Mouse (Mus musculus) MEL (cell line): ENCODE data around the gene Peli2. TPM values are rescaled to one million over a fixed set of nuclear protein-coding genes. Genes with fewer than 3 reads are reported as not detected.

Experiments used
- DNase-seq: peaks from one replicate; pipeline ENCODE4 v3.0.0; 2011; ENCODE audit warnings: low read depth, low spot score
- H3K27ac ChIP-seq: 2 replicates; pipeline ENCODE4 v1.5.1; 2012; ENCODE audit warnings: low read depth, mild to moderate bottlenecking, control low read depth, low read length, moderate library complexity; ENCODE audit not compliant: control insufficient read depth
- H3K27me3 ChIP-seq, 2 experiments: fragments of 150-350 bp in 1 of 2; sonication (generic) in 1 of 2; 2 replicates each; pipeline ENCODE4 v1.6.1; 2012; ENCODE audit warnings: low read length in 2 of 2, mild to moderate bottlenecking in 2 of 2, improper control_type of control experiment in 1 of 2, moderate library complexity in 1 of 2; ENCODE audit not compliant: insufficient read depth in 2 of 2, control insufficient read depth in 1 of 2
- H3K36me3 ChIP-seq, 2 experiments: 2 replicates each; pipeline ENCODE4 v1.6.1; 2012 to 2014; ENCODE audit warnings: low read length in 2 of 2, improper control_type of control experiment in 1 of 2, inconsistent platforms in 1 of 2, mild to moderate bottlenecking in 1 of 2; ENCODE audit not compliant: insufficient read depth in 2 of 2, control insufficient read depth in 1 of 2
- H3K4me1 ChIP-seq, 2 experiments: fragments of 150-350 bp in 1 of 2; sonication (generic) in 1 of 2; 2 replicates each; pipeline ENCODE4 v1.6.1; 2012; ENCODE audit warnings: low read length in 2 of 2, improper control_type of control experiment in 1 of 2, mild to moderate bottlenecking in 1 of 2; ENCODE audit not compliant: insufficient read depth in 2 of 2, control insufficient read depth in 1 of 2
- H3K4me3 ChIP-seq, 2 experiments: fragments of 150-350 bp in 1 of 2; sonication (generic) in 1 of 2; 2 replicates each; pipeline ENCODE4 v1.5.1; 2012; ENCODE audit warnings: low read depth in 2 of 2, low read length in 2 of 2, mild to moderate bottlenecking in 2 of 2, moderate library complexity in 2 of 2, control low read depth in 1 of 2, improper control_type of control experiment in 1 of 2; ENCODE audit not compliant: control insufficient read depth in 1 of 2, insufficient read depth in 1 of 2
- H3K79me2 ChIP-seq: 2 replicates; pipeline ENCODE4 v1.6.1; 2012; ENCODE audit warnings: mild to moderate bottlenecking, low read length, moderate library complexity; ENCODE audit not compliant: control insufficient read depth, poor library complexity, insufficient read depth
- H3K9ac ChIP-seq: 2 replicates; pipeline ENCODE4 v1.6.1; 2012; ENCODE audit warnings: low read depth, mild to moderate bottlenecking, control low read depth, low read length, moderate library complexity; ENCODE audit not compliant: control insufficient read depth, poor library complexity, severe bottlenecking
- H3K9me3 ChIP-seq: fragments of 150-350 bp; sonication (generic); replicated peaks from 2 replicates; pipeline ENCODE4 v1.6.1; 2012; ENCODE audit warnings: mild to moderate bottlenecking, low read length, improper control_type of control experiment, moderate library complexity; ENCODE audit not compliant: insufficient read depth
- CTCF ChIP-seq, 3 experiments: IDR thresholded peaks in 2 of 3; conservative IDR thresholded peaks in 1 of 3; 2 replicates each; pipeline ENCODE4 v1.5.1; 2011 to 2012; ENCODE audit warnings: low read length in 3 of 3, low read depth in 2 of 3, mild to moderate bottlenecking in 2 of 3, improper control_type of control experiment in 1 of 3, inconsistent platforms in 1 of 3, mixed read lengths in 1 of 3, moderate library complexity in 1 of 3; ENCODE audit not compliant: control insufficient read depth in 1 of 3, insufficient read depth in 1 of 3, poor library complexity in 1 of 3, severe bottlenecking in 1 of 3
- E2F4 ChIP-seq: IDR thresholded peaks from 2 replicates; pipeline ENCODE4 v1.6.1; 2011; ENCODE audit warnings: low read depth, low read length, improper control_type of control experiment, borderline replicate concordance
- ELF1 ChIP-seq: IDR thresholded peaks from 2 replicates; pipeline ENCODE4 v1.6.1; 2014; ENCODE audit warnings: low read depth, mild to moderate bottlenecking, inconsistent platforms, low read length, improper control_type of control experiment, moderate library complexity
- GABPA ChIP-seq: IDR thresholded peaks from 2 replicates; pipeline ENCODE4 v1.6.1; 2012; ENCODE audit warnings: low read depth, mild to moderate bottlenecking, inconsistent platforms, low read length, improper control_type of control experiment, moderate library complexity
- JUND ChIP-seq: IDR thresholded peaks from 2 replicates; pipeline ENCODE4 v1.6.1; 2011; ENCODE audit warnings: low read depth, mild to moderate bottlenecking, improper control_type of control experiment, low read length
- MAX ChIP-seq: IDR thresholded peaks from 2 replicates; pipeline ENCODE4 v1.6.1; 2011; ENCODE audit warnings: low read length, improper control_type of control experiment
- MXI1 ChIP-seq: IDR thresholded peaks from 2 replicates; pipeline ENCODE4 v1.6.1; 2011; ENCODE audit warnings: mild to moderate bottlenecking, low read depth, low read length, improper control_type of control experiment
- MYB ChIP-seq: IDR thresholded peaks from 2 replicates; pipeline ENCODE4 v1.6.1; 2011; ENCODE audit warnings: mild to moderate bottlenecking, low read depth, low read length, improper control_type of control experiment
- MYC ChIP-seq: IDR thresholded peaks from 2 replicates; pipeline ENCODE4 v1.6.1; 2011; ENCODE audit warnings: low read depth, mild to moderate bottlenecking, low read length, improper control_type of control experiment, moderate library complexity
- NELFE ChIP-seq: IDR thresholded peaks from 2 replicates; pipeline ENCODE4 v1.6.1; 2011; ENCODE audit warnings: low read depth, low read length, improper control_type of control experiment
- NRF1 ChIP-seq: IDR thresholded peaks from 2 replicates; pipeline ENCODE4 v1.6.1; 2014; ENCODE audit warnings: low read depth, mild to moderate bottlenecking, inconsistent platforms, low read length, improper control_type of control experiment, moderate library complexity; ENCODE audit not compliant: poor library complexity, insufficient read depth, severe bottlenecking
- POLR2A ChIP-seq, 2 experiments: IDR thresholded peaks; 2 replicates each; pipeline ENCODE4 v1.6.1; 2011 to 2012; ENCODE audit warnings: low read length in 2 of 2, mild to moderate bottlenecking in 2 of 2, control low read depth in 1 of 2, improper control_type of control experiment in 1 of 2, low read depth in 1 of 2, moderate library complexity in 1 of 2; ENCODE audit not compliant: control insufficient read depth in 1 of 2, insufficient read depth in 1 of 2, poor library complexity in 1 of 2
- POLR2AphosphoS2 ChIP-seq: IDR thresholded peaks from 2 replicates; pipeline ENCODE4 v1.6.1; 2011; ENCODE audit warnings: low read length, improper control_type of control experiment
- RAD21 ChIP-seq: IDR thresholded peaks from 2 replicates; pipeline ENCODE4 v1.6.1; 2011; ENCODE audit warnings: mild to moderate bottlenecking, low read depth, low read length, improper control_type of control experiment
- RCOR1 ChIP-seq: IDR thresholded peaks from 2 replicates; pipeline ENCODE4 v1.6.1; 2012; ENCODE audit warnings: low read depth, mild to moderate bottlenecking, inconsistent platforms, low read length, improper control_type of control experiment
- SMC3 ChIP-seq: IDR thresholded peaks from 2 replicates; pipeline ENCODE4 v1.6.1; 2011; ENCODE audit warnings: low read depth, low read length, improper control_type of control experiment
- TAL1 ChIP-seq: IDR thresholded peaks from 2 replicates; pipeline ENCODE4 v1.6.1; 2012; ENCODE audit warnings: mild to moderate bottlenecking, inconsistent platforms, low read length, moderate library complexity, mixed read lengths
- UBTF ChIP-seq: IDR thresholded peaks from 2 replicates; pipeline ENCODE4 v1.6.1; 2012; ENCODE audit warnings: low read depth, mild to moderate bottlenecking, inconsistent platforms, low read length, improper control_type of control experiment, moderate library complexity, borderline replicate concordance; ENCODE audit not compliant: insufficient read depth
- ZMIZ1 ChIP-seq: IDR thresholded peaks from 2 replicates; pipeline ENCODE4 v1.6.1; 2012; ENCODE audit warnings: low read depth, mild to moderate bottlenecking, inconsistent platforms, low read length, improper control_type of control experiment, moderate library complexity
- ZNF384 ChIP-seq: IDR thresholded peaks from 2 replicates; pipeline ENCODE4 v1.6.1; 2012; ENCODE audit warnings: low read depth, mild to moderate bottlenecking, inconsistent platforms, low read length, improper control_type of control experiment
- polyA plus RNA-seq, 2 experiments: library from polyadenylated mRNA; stranded (reverse) in 1 of 2; unstranded in 1 of 2; fragments of >175 nt in 1 of 2; fragments of >200 nt in 1 of 2; gene quantifications; 2 replicates each; pipeline versions ENCODE4 v1.2.1 to v1.2.4; 2012; ENCODE audit warnings: low replicate concordance in 2 of 2, low read depth in 1 of 2; ENCODE audit not compliant: insufficient read length in 2 of 2, insufficient read depth in 1 of 2, missing spikeins in 1 of 2
- total RNA-seq: library from RNA; depleted of rRNA; stranded (reverse); fragments of 300-350 nt; gene quantifications from 2 replicates; pipeline ENCODE4 v1.2.3, GENCODE M21; 2012

Peli2 gene
- total and polyA plus RNA-seq, 3 experiments, result not detected

- no peak overlapping the region for H3K4me3 ChIP-seq
- TF ChIP-seq JUND (no peak), TAL1 (no peak), MAX (no peak), ELF1 (no peak), MYC (no peak), RCOR1 (no peak), NELFE (no peak), CTCF (IDR thresholded peaks at IDR 0.05 in 2 of 3, conservative IDR thresholded peaks at IDR 0.05 in 1 of 3; ENCODE audit: control insufficient read depth in 1 of 3, insufficient read depth in 1 of 3, low read depth in 2 of 3, low read length in 3 of 3, poor library complexity in 1 of 3, severe bottlenecking in 1 of 3) (no peak), ZNF384 (no peak), E2F4 (no peak), MYB (no peak), POLR2A (IDR thresholded peaks at IDR 0.05; ENCODE audit: control insufficient read depth in 1 of 2, insufficient read depth in 1 of 2, low read depth in 1 of 2, low read length in 2 of 2, poor library complexity in 1 of 2) (no peak), NRF1 (no peak), UBTF (no peak), MXI1 (no peak)
- H3K79me2 ChIP-seq, result no peaks in the 10 kb centered on the region
- no peak for DNase-seq
- H3K9me3 ChIP-seq, result no peaks in the 10 kb centered on the region
- H3K4me1 ChIP-seq, result no peaks in the 10 kb centered on the region
- H3K36me3 ChIP-seq, result no peaks in the 10 kb centered on the region
- H3K9ac ChIP-seq, result no peak overlapping the region
- no peak overlapping the region for H3K27ac ChIP-seq
- no peaks in the 10 kb centered on the region for H3K27me3 ChIP-seq
Measured at GRCm38 (mm10) chr14:48323771-48324459, 203.3 kb downstream of the Peli2 start.

- no peak overlapping the region for H3K9ac ChIP-seq
- H3K4me3 ChIP-seq, result no peak overlapping the region
- TF ChIP-seq CTCF (IDR thresholded peaks at IDR 0.05 in 2 of 3, conservative IDR thresholded peaks at IDR 0.05 in 1 of 3; ENCODE audit: control insufficient read depth in 1 of 3, insufficient read depth in 1 of 3, low read depth in 2 of 3, low read length in 3 of 3, poor library complexity in 1 of 3, severe bottlenecking in 1 of 3) (no peak), SMC3 (no peak), GABPA (no peak), POLR2AphosphoS2 (no peak), RAD21 (no peak), ZMIZ1 (no peak), RCOR1 (no peak), ELF1 (no peak), MYC (no peak), MYB (no peak), JUND (no peak)
- DNase-seq, result no peak
- no peaks in the 10 kb centered on the region for H3K27me3 ChIP-seq
- H3K79me2 ChIP-seq, result no peaks in the 10 kb centered on the region
- no peaks in the 10 kb centered on the region for H3K4me1 ChIP-seq
- H3K27ac ChIP-seq, result no peak overlapping the region
- no peaks in the 10 kb centered on the region for H3K36me3 ChIP-seq
- no peaks in the 10 kb centered on the region for H3K9me3 ChIP-seq
Measured at GRCm38 (mm10) chr14:48324460-48324850, 203.8 kb downstream of the Peli2 start.
